Mouse (Mus musculus) heart, adult 2 months (tissue): ENCODE results near the gene Dhx30. TPM values are rescaled to one million over a fixed set of nuclear protein-coding genes. Genes with fewer than 3 reads are reported as not detected.
"Not testable (repeated sequence)": the region's sequence is repeated elsewhere in the genome, so short reads cannot be mapped to it uniquely, and the experiment has no call there.

ENCODE experiments used
- DNase-seq, 2 experiments: peaks; one replicate each; pipeline ENCODE4 v3.0.0; 2021
- H3K27ac ChIP-seq: fragments of 200-600 bp; 2 replicates; pipeline ENCODE4 v1.8.1; 2022
- H3K27me3 ChIP-seq: fragments of 200-500 bp; 2 replicates; pipeline ENCODE4 v1.6.1; 2012; ENCODE audit warnings: mild to moderate bottlenecking, low read length, inconsistent platforms, mixed read lengths; ENCODE audit not compliant: control insufficient read depth, insufficient read depth
- H3K36me3 ChIP-seq: fragments of 200-500 bp; 2 replicates; pipeline ENCODE4 v1.6.1; 2012; ENCODE audit warnings: low read length, inconsistent platforms; ENCODE audit not compliant: control insufficient read depth, insufficient read depth
- H3K4me1 ChIP-seq: fragments of 200-500 bp; 2 replicates; pipeline ENCODE4 v1.6.1; 2011; ENCODE audit warnings: low read length; ENCODE audit not compliant: control insufficient read depth, insufficient read depth
- H3K4me3 ChIP-seq: fragments of 200-600 bp; 2 replicates; pipeline ENCODE4 v1.8.1; 2022
- H3K79me2 ChIP-seq: fragments of 200-500 bp; replicated peaks from 2 replicates; pipeline ENCODE4 v1.6.1; 2012; ENCODE audit warnings: mild to moderate bottlenecking, inconsistent platforms, low read length, moderate library complexity, mixed read lengths; ENCODE audit not compliant: control insufficient read depth, insufficient read depth
- H3K9ac ChIP-seq: fragments of 200-500 bp; 2 replicates; pipeline ENCODE4 v1.6.1; 2012; ENCODE audit warnings: low read depth, mild to moderate bottlenecking, control low read depth, inconsistent platforms, low read length, mixed read lengths
- CTCF ChIP-seq: fragments of 200-600 bp; IDR thresholded peaks from 2 replicates; pipeline ENCODE4 v1.8.1; 2022; ENCODE audit warnings: antibody characterized with exemption, mild to moderate bottlenecking, moderate library complexity
- EP300 ChIP-seq: fragments of 200-500 bp; IDR thresholded peaks from 2 replicates; pipeline ENCODE4 v1.6.1; 2011; ENCODE audit warnings: low read depth, low read length, control low read depth; ENCODE audit not compliant: insufficient read depth
- POLR2A ChIP-seq: fragments of 200-500 bp; IDR thresholded peaks from 2 replicates; pipeline ENCODE4 v1.6.1; 2011; ENCODE audit warnings: mild to moderate bottlenecking, low read depth, low read length, control low read depth; ENCODE audit not compliant: insufficient read depth
- WGBS: fragments of 180-500 bp; shearing (Covaris S2); methylation state at CpG from one replicate; pipeline ENCODE4 v1.1.7; 2018; 5-methylcytosine and 5-hydroxymethylcytosine counted together
- intact Hi-C: fragments of 180-260 bp; cut with DNase I; formaldehyde crosslinking; loops from one replicate; pipeline ENCODE4 v1.15.1; 2025
- polyA plus RNA-seq: library from polyadenylated mRNA; depleted of rRNA; stranded (reverse); fragments of >200 nt; gene quantifications from 2 replicates; pipeline ENCODE4 v1.2.3, GENCODE M21; 2012
- total RNA-seq, 2 experiments: library from RNA; stranded (reverse); gene quantifications; 2 replicates each; pipeline ENCODE4 v1.2.3; 2021

Dhx30 gene
- total and polyA plus RNA-seq, 3 experiments: 56.7 to 68.6 (median 64.8) TPM

GRCm38 (mm10) chr9:110093303-110093702 is 24.3 kb downstream of the Dhx30 start:
- Histone ChIP-seq H3K79me2 (no peaks in the 10 kb centered on the region), H3K36me3 (no peaks in the 10 kb centered on the region), H3K9ac (no peak overlapping the region), H3K4me3 (no peak overlapping the region), H3K4me1 (no peaks in the 10 kb centered on the region), H3K27ac (no peak overlapping the region), H3K27me3 (no peaks in the 10 kb centered on the region)
- WGBS: 88% methylated on average over 4 of the region's 4 CpGs
- DNase-seq: no peak
- intact Hi-C loops: no loop called here
- no peak for TF ChIP-seq EP300
- no peak for TF ChIP-seq POLR2A
- peak; percentile 48 for TF ChIP-seq CTCF

- Histone ChIP-seq H3K9ac (no peak overlapping the region), H3K79me2 (no peaks in the 10 kb centered on the region), H3K27ac (no peak overlapping the region), H3K27me3 (no peaks in the 10 kb centered on the region), H3K36me3 (peaks cover 2% of the 10 kb centered on the region), H3K4me1 (peaks cover 7% of the 10 kb centered on the region; the same call in 1 of the 2 replicates), H3K4me3 (no peak overlapping the region)
- intact Hi-C loops: no loop called here
- no peak for DNase-seq
- WGBS: 89% methylated on average over 8 of the region's 8 CpGs
- TF ChIP-seq EP300 (no peak), POLR2A (no peak), CTCF (no peak)
These were observed 31.9 kb downstream of the Dhx30 start for GRCm38 (mm10) chr9:110085693-110086092.

GRCm38 (mm10) chr9:110084201-110084964 is 33.2 kb downstream of the Dhx30 start:
- peak; percentile 41 to 61 for DNase-seq
- H3K36me3 ChIP-seq: peaks cover 4% of the 10 kb centered on the region
- H3K4me1 ChIP-seq: peaks cover 7% of the 10 kb centered on the region; the same call in 1 of the 2 replicates
- TF ChIP-seq EP300 (0 out of 2 replicates have a peak, but pooled peaks have one; percentile 27), POLR2A (no peak)
- peak overlapping the region; percentile 10 for H3K27ac ChIP-seq
- 55% methylated on average over 25 of the region's 25 CpGs for WGBS
- H3K4me3 ChIP-seq: no peak overlapping the region
- intact Hi-C loops: no loop called here
- no peaks in the 10 kb centered on the region for H3K79me2 ChIP-seq
- no peaks in the 10 kb centered on the region for H3K27me3 ChIP-seq
- no peak overlapping the region for H3K9ac ChIP-seq

- no peak overlapping the region for H3K27ac ChIP-seq
- DNase-seq: no peak
- no peak overlapping the region for H3K9ac ChIP-seq
- H3K4me1 ChIP-seq: peaks cover 7% of the 10 kb centered on the region; the same call in 1 of the 2 replicates
- no peaks in the 10 kb centered on the region for H3K27me3 ChIP-seq
- no peak for TF ChIP-seq POLR2A
- no peak for TF ChIP-seq EP300
- TF ChIP-seq CTCF: no peak
- H3K4me3 ChIP-seq: no peak overlapping the region
- peaks cover 4% of the 10 kb centered on the region for H3K36me3 ChIP-seq
- WGBS: 52% methylated on average over 3 of the region's 3 CpGs
- intact Hi-C loops: no loop called here
- H3K79me2 ChIP-seq: no peaks in the 10 kb centered on the region
These were observed 36.6 kb downstream of the Dhx30 start for GRCm38 (mm10) chr9:110081066-110081465.

GRCm38 (mm10) chr9:110076468-110076867 is 41.2 kb downstream of the Dhx30 start:
- H3K27ac ChIP-seq, H3K9ac ChIP-seq, H3K79me2 ChIP-seq, DNase-seq, intact Hi-C loops, H3K27me3 ChIP-seq, H3K4me1 ChIP-seq, H3K4me3 ChIP-seq, H3K36me3 ChIP-seq: not testable (repeated sequence)
- 83% methylated on average over 4 of the region's 7 CpGs for WGBS
- TF ChIP-seq CTCF: peak; percentile 28; the same call in 1 of the 2 replicates

GRCm38 (mm10) chr9:110071843-110072242 is 45.8 kb downstream of the Dhx30 start:
- no peak overlapping the region for H3K9ac ChIP-seq
- no peak overlapping the region for H3K27ac ChIP-seq
- peaks cover 3% of the 10 kb centered on the region for H3K4me1 ChIP-seq
- WGBS: 8% methylated on average over 1 of the region's 1 CpGs
- TF ChIP-seq EP300: 0 out of 2 replicates have a peak, but pooled peaks have one; percentile 52
- no peak for TF ChIP-seq POLR2A
- peak; percentile 90 for TF ChIP-seq CTCF
- intact Hi-C loops: loop anchor here (1.0 to 5.0 kb wide), 4 partner anchors 19 to 178 kb away; partner anchors contain the start of gene Map4
- H3K79me2 ChIP-seq: no peaks in the 10 kb centered on the region
- peak; percentile 61 to 75 for DNase-seq
- H3K27me3 ChIP-seq: no peaks in the 10 kb centered on the region
- H3K4me3 ChIP-seq: no peak overlapping the region
- peaks cover 14% of the 10 kb centered on the region for H3K36me3 ChIP-seq
